Mouse (Mus musculus): ENCODE results near the gene Borcs5. TPM values are rescaled to one million over a fixed set of nuclear protein-coding genes. Genes with fewer than 3 reads are reported as not detected.
"Not testable (repeated sequence)": the region's sequence is repeated elsewhere in the genome, so short reads cannot be mapped to it uniquely, and the experiment has no call there.

Gene Borcs5
- polyA plus RNA-seq, 1 experiment from 2014 or later: 6.4 TPM

DNA sequence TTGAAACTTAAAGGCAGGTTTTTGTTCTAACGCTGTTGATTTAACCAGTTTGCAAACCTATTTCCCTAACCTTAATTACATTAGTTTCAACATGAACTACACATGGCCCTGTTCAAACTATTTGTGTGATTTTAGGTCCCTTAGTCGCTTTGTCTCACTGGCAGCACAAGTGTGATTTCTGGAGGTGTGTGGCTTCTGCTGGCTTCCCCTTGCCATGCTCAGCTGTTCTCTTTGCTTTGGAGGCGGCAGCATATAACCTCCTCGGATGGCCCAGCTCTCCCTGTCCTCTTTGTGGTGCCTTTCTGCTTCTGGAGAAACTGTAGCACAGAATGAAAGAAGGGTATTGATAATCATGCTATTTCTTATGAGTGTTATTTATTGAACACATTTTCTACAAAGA is 38.2 kb downstream of the Borcs5 start:
- 69% methylated on average over 4 of the region's 4 CpGs for WGBS (ENCODE audit: insufficient replicate concordance)
- Histone ChIP-seq H3K4me3 (ENCODE audit: low read depth, low read length) (no peak overlapping the region), H3K36me3 (ENCODE audit: control insufficient read depth, insufficient read depth) (no peaks in the 10 kb centered on the region), H3K9ac (ENCODE audit: low read depth, low read length) (no peak overlapping the region), H3K4me2 (ENCODE audit: low read depth, low read length) (no peak overlapping the region), H3K9me3 (replicated peaks; ENCODE audit: control insufficient read depth, low read length) (no peaks in the 10 kb centered on the region), H3K27ac (ENCODE audit: low read length) (no peak overlapping the region), H3K4me1 (ENCODE audit: control insufficient read depth, low read depth, low read length) (no peaks in the 10 kb centered on the region; the same call in 1 of the 2 replicates), H3K27me3 (ENCODE audit: control insufficient read depth, insufficient read depth, low read depth, low read length) (no peaks in the 10 kb centered on the region)
- no peak for ATAC-seq (ENCODE audit: low read depth)

DNA sequence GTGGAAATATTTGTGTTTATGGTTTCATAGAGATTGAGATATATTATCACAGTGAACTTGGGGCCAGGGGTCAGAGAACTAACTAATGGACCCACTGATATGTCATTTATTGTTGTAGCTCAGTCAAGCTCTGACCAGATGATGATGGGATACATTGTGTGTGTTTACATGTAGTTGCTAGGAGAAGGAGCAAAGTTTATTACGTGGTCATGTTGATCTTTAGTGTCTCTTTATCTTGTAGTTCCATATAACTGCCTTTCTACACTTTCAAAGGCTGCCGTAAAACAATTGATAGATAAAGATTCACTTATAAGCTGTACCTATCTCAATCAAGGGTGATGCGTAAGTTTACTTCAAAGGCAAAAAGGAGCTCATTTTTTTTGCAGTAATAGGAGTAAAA is 38.7 kb downstream of the Borcs5 start:
- Histone ChIP-seq H3K9me3 (replicated peaks; ENCODE audit: control insufficient read depth, low read length) (no peaks in the 10 kb centered on the region), H3K4me1 (ENCODE audit: control insufficient read depth, low read depth, low read length) (no peaks in the 10 kb centered on the region; the same call in 1 of the 2 replicates), H3K36me3 (ENCODE audit: control insufficient read depth, insufficient read depth) (no peaks in the 10 kb centered on the region), H3K27ac (ENCODE audit: low read length) (no peak overlapping the region), H3K9ac (ENCODE audit: low read depth, low read length) (no peak overlapping the region), H3K27me3 (ENCODE audit: control insufficient read depth, insufficient read depth, low read depth, low read length) (no peaks in the 10 kb centered on the region), H3K4me3 (ENCODE audit: low read depth, low read length) (no peak overlapping the region), H3K4me2 (ENCODE audit: low read depth, low read length) (no peak overlapping the region)
- peak; percentile 39 for ATAC-seq (ENCODE audit: low read depth)
- WGBS (ENCODE audit: insufficient replicate concordance): 22% methylated on average over 3 of the region's 3 CpGs

DNA sequence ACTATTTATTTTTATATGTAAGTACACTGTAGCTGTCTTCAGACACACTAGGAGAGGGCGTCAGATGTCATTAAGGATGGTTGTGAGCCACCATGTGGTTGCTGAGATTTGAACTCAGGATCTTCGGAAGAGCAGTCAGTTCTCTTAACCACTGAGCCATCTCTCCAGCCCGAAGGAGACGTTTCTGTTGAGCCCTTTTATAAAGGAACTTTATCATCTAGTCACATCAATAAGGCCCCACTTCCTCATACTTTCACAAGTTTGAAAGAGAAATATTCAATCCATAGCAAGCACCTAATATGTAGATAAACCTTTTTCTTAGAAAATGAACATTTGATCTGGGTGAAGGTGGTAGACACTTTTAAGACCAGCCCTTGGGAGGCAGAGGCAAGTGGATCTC is 40.0 kb downstream of the Borcs5 start:
- not testable (repeated sequence) for H3K36me3 ChIP-seq (ENCODE audit: control insufficient read depth, insufficient read depth); H3K4me1 ChIP-seq (ENCODE audit: control insufficient read depth, low read depth, low read length); H3K4me3 ChIP-seq (ENCODE audit: low read depth, low read length); H3K27ac ChIP-seq (ENCODE audit: low read length); H3K4me2 ChIP-seq (ENCODE audit: low read depth, low read length); H3K9ac ChIP-seq (ENCODE audit: low read depth, low read length); ATAC-seq (ENCODE audit: low read depth); H3K27me3 ChIP-seq (ENCODE audit: control insufficient read depth, insufficient read depth, low read depth, low read length); H3K9me3 ChIP-seq (replicated peaks; ENCODE audit: control insufficient read depth, low read length)
- WGBS (ENCODE audit: insufficient replicate concordance): 51% methylated on average over 4 of the region's 4 CpGs

DNA sequence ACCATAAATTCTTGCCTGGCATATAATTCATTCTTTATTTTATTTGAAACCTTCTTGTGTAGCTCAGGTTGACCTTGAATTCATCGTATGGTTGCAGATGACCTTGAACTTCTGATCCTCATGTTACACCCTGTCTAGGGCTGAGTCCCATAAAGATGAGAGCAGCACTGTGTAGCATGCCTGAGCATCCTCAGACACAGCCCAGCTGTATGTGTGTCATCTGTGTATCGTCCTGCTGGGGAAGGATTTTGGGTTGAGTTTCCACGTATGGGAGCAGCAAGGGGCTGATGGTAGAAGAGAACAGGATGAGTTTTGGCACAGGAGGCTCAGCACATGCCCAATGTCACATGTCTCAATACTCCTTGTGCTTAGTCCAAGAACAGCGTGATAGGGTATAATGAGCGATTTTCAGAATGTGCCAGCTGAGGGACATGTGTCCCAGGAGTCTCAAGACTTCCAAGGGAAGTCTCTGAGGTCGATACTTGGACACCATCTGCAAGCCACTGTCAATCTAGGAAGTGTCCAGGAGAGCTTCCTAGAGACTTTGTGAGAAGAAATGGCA is 45.1 kb downstream of the Borcs5 start:
- Histone ChIP-seq H3K9me3 (replicated peaks; ENCODE audit: control insufficient read depth, low read length) (no peaks in the 10 kb centered on the region), H3K36me3 (ENCODE audit: control insufficient read depth, insufficient read depth) (no peaks in the 10 kb centered on the region), H3K27ac (ENCODE audit: low read length) (no peak overlapping the region), H3K4me1 (ENCODE audit: control insufficient read depth, low read depth, low read length) (no peaks in the 10 kb centered on the region; the same call in 1 of the 2 replicates), H3K27me3 (ENCODE audit: control insufficient read depth, insufficient read depth, low read depth, low read length) (no peaks in the 10 kb centered on the region), H3K9ac (ENCODE audit: low read depth, low read length) (no peak overlapping the region), H3K4me2 (ENCODE audit: low read depth, low read length) (no peak overlapping the region), H3K4me3 (ENCODE audit: low read depth, low read length) (no peak overlapping the region)
- ATAC-seq (ENCODE audit: low read depth): no peak
- 73% methylated on average over 6 of the region's 6 CpGs for WGBS (ENCODE audit: insufficient replicate concordance)

DNA sequence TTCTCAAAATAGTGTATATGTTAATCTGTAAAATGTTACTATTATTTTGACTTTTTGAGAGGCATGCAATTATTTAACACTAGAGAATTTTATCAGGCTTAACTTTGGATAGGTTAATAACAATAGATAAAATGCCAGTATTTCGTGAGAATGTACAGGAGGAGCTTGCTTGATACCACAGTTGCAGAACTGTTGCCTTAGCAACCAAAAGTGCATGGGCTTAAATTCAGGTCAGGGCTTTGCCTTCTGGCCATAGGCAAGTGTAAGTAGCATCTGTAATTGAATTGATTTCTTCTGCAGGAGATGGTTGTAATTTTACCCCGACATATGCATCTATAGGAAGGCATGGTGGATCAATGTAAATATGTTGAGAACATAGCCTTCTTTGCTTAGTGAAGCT is 45.7 kb downstream of the Borcs5 start:
- no peak overlapping the region for H3K9ac ChIP-seq (ENCODE audit: low read depth, low read length)
- ATAC-seq (ENCODE audit: low read depth): no peak
- WGBS (ENCODE audit: insufficient replicate concordance): 53% methylated on average over 2 of the region's 2 CpGs

DNA sequence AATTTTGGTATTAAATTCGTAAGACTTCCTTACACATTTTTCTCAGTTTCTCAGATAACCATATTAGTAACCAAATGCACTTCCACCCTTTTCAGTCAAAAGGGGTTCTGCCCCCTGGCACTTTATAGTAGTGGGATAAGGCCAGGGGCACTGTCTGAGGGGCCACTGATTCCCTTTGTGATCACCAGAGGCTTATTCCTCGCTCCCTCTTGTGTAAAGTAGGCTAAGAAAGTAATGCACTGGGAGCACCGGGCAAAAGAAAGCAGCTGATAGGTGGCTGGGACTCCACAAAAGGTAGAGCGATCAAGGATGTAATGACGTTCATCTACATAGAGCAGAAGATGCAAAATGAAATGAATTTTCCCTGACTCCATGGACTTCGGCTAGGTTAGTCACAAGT is 46.2 kb downstream of the Borcs5 start:
- Histone ChIP-seq H3K4me2 (ENCODE audit: low read depth, low read length) (no peak overlapping the region), H3K4me1 (ENCODE audit: control insufficient read depth, low read depth, low read length) (no peaks in the 10 kb centered on the region), H3K4me3 (ENCODE audit: low read depth, low read length) (no peak overlapping the region), H3K27me3 (ENCODE audit: control insufficient read depth, insufficient read depth, low read depth, low read length) (no peaks in the 10 kb centered on the region), H3K9ac (ENCODE audit: low read depth, low read length) (no peak overlapping the region), H3K9me3 (replicated peaks; ENCODE audit: control insufficient read depth, low read length) (no peaks in the 10 kb centered on the region), H3K27ac (ENCODE audit: low read length) (no peak overlapping the region), H3K36me3 (ENCODE audit: control insufficient read depth, insufficient read depth) (no peaks in the 10 kb centered on the region)
- 74% methylated on average over 6 of the region's 6 CpGs for WGBS (ENCODE audit: insufficient replicate concordance)
- no peak for ATAC-seq (ENCODE audit: low read depth)

More for the DNA sequence above, 45.7 kb downstream of the Borcs5 start:
- Histone ChIP-seq H3K4me1 (ENCODE audit: control insufficient read depth, low read depth, low read length) (no peaks in the 10 kb centered on the region; the same call in 1 of the 2 replicates), H3K27me3 (ENCODE audit: control insufficient read depth, insufficient read depth, low read depth, low read length) (no peaks in the 10 kb centered on the region), H3K9me3 (replicated peaks; ENCODE audit: control insufficient read depth, low read length) (no peaks in the 10 kb centered on the region), H3K4me2 (ENCODE audit: low read depth, low read length) (no peak overlapping the region), H3K36me3 (ENCODE audit: control insufficient read depth, insufficient read depth) (no peaks in the 10 kb centered on the region), H3K4me3 (ENCODE audit: low read depth, low read length) (no peak overlapping the region), H3K27ac (ENCODE audit: low read length) (no peak overlapping the region)

DNA sequence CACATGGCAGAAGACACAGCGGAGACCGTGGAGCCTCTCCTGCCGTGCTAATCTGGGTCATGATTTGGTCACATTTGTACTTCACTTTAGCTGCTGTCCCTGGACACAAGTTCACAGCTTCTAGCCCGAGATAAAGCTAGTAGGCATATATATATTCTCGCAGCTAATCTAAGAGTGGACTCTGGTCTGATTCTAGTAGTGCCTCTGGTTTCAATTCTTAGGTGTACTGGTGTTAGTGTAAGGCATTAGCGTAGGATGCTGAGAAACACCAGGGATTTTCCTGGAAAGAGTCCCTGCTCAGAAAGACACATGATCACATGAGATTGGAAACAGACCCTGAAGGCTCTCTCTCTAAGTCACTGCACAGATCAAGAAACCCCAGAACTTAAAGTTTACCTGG is 55.2 kb downstream of the Borcs5 start:
- Histone ChIP-seq H3K4me2 (ENCODE audit: low read depth, low read length) (no peak overlapping the region), H3K27me3 (ENCODE audit: control insufficient read depth, insufficient read depth, low read depth, low read length) (no peaks in the 10 kb centered on the region), H3K27ac (ENCODE audit: low read length) (no peak overlapping the region), H3K9ac (ENCODE audit: low read depth, low read length) (no peak overlapping the region), H3K4me1 (ENCODE audit: control insufficient read depth, low read depth, low read length) (no peaks in the 10 kb centered on the region), H3K4me3 (ENCODE audit: low read depth, low read length) (no peak overlapping the region), H3K9me3 (replicated peaks; ENCODE audit: control insufficient read depth, low read length) (no peaks in the 10 kb centered on the region), H3K36me3 (ENCODE audit: control insufficient read depth, insufficient read depth) (no peaks in the 10 kb centered on the region)
- ATAC-seq (ENCODE audit: low read depth): no peak
- WGBS (ENCODE audit: insufficient replicate concordance): 71% methylated on average over 6 of the region's 6 CpGs

DNA sequence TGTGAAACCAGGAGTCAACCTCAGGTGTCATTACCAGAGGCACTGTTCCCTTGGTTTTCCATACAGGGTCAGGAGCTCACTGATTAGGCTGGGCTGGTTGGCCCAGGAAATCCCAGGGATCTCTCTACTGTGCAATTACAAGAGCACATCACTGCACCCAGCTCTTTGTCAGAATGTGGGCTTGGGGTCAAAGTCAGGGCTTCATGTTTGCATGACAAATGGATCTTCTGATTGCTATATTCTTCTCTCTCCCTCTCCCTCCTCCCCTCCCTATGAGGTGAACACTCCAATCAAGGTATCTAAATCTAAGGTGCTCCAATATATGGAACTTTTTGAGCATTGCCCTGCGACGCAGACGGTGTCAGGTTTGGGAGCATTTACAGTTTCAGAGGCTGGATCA is 55.7 kb downstream of the Borcs5 start:
- Histone ChIP-seq H3K4me2 (ENCODE audit: low read depth, low read length) (no peak overlapping the region), H3K27ac (ENCODE audit: low read length) (no peak overlapping the region), H3K9ac (ENCODE audit: low read depth, low read length) (no peak overlapping the region), H3K4me1 (ENCODE audit: control insufficient read depth, low read depth, low read length) (peaks cover 5% of the 10 kb centered on the region), H3K27me3 (ENCODE audit: control insufficient read depth, insufficient read depth, low read depth, low read length) (no peaks in the 10 kb centered on the region), H3K4me3 (ENCODE audit: low read depth, low read length) (no peak overlapping the region), H3K9me3 (replicated peaks; ENCODE audit: control insufficient read depth, low read length) (no peaks in the 10 kb centered on the region), H3K36me3 (ENCODE audit: control insufficient read depth, insufficient read depth) (no peaks in the 10 kb centered on the region)
- ATAC-seq (ENCODE audit: low read depth): no peak
- WGBS (ENCODE audit: insufficient replicate concordance): 94% methylated on average over 3 of the region's 3 CpGs

DNA sequence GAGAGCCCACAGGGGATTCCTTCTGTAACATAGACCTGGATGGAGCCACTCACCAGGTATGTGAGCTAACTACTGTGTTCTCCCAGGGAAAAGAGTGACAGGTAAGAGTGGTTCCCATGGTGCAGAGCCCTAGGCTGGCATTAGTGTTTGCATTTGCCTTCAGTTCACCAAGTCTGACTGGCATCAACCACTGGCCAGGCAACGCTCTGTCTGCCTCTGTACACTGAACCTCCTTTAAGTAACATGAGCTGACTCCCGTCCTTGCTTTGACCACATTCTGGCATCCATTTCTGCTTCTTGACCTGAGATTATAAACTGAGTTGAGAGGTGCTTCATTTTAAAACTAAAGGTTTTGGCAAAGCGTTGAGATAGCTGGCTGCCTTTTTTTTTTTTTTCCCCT is 56.3 kb downstream of the Borcs5 start:
- Histone ChIP-seq H3K4me3 (ENCODE audit: low read depth, low read length) (no peak overlapping the region), H3K36me3 (ENCODE audit: control insufficient read depth, insufficient read depth) (no peaks in the 10 kb centered on the region), H3K27ac (ENCODE audit: low read length) (no peak overlapping the region), H3K9ac (ENCODE audit: low read depth, low read length) (no peak overlapping the region), H3K27me3 (ENCODE audit: control insufficient read depth, insufficient read depth, low read depth, low read length) (no peaks in the 10 kb centered on the region), H3K4me2 (ENCODE audit: low read depth, low read length) (no peak overlapping the region), H3K9me3 (replicated peaks; ENCODE audit: control insufficient read depth, low read length) (no peaks in the 10 kb centered on the region), H3K4me1 (ENCODE audit: control insufficient read depth, low read depth, low read length) (peaks cover 11% of the 10 kb centered on the region)
- WGBS (ENCODE audit: insufficient replicate concordance): 64% methylated on average over 3 of the region's 3 CpGs
- no peak for ATAC-seq (ENCODE audit: low read depth)

Measured in liver, embryonic 16.5 days (tissue).